Mouse (Mus musculus) activated CD4-positive, CD25-positive, alpha-beta regulatory T cell (primary cell): ENCODE measurements around the gene Pmch. TPM values are rescaled to one million over a fixed set of nuclear protein-coding genes. Genes with fewer than 3 reads are reported as not detected.

Source experiments
- polyA plus RNA-seq, 2 experiments: library from polyadenylated mRNA; unstranded; fragments of 100-300 nt; shearing (Covaris generic); gene quantifications; one replicate each; pipeline ENCODE4 v1.2.1; 2017

The Pmch gene
- under 1 TPM in 1 of 2 experiments, not detected in 1; 0.47 TPM for polyA plus RNA-seq

DNA sequence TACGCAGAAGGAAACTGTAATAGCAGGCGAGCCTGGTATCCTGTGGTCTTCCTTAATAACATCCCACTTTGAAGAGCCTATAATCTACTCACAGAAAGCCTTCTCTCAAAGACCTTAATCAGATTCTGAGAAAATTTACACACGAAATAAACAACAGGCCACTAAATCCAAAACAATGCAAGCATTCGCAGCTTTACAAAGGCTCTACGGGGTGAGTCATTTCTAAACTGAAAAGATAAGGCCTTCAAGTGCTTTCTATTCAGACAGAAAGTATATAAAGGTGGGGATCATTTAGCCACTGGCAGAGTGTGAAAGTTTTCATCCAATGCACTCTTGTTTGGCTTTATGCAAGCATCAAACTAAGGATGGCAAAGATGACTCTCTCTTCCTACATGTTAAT lies at the start of gene Pmch:
Gene Pmch (plus strand): TSS at position 301 of the 400 bp plus-strand sequence.

Other genes starting within 250 kb of the Pmch start
- gene Igf1, start 232.8 kb upstream of the Pmch start, polyA plus RNA-seq = 1 to 10 TPM in 1 of 2 experiments, under 1 TPM in 1; 0.67 to 2.1 TPM
- 1 to 10 TPM; 1.3 to 1.9 TPM for gene Parpbp, start 55.9 kb downstream of the Pmch start, polyA plus RNA-seq
- gene Nup37, start 55.9 kb downstream of the Pmch start, polyA plus RNA-seq = 10 to 100 TPM; 30.4 to 32.3 TPM
- gene Washc3, start 110.0 kb downstream of the Pmch start, polyA plus RNA-seq = 100 to 1,000 TPM in 1 of 2 experiments, 10 to 100 TPM in 1; 99.7 to 120 TPM